Mouse (Mus musculus): ENCODE measurements around the gene Ccdc114.
"Not testable (repeated sequence)": the region's sequence is repeated elsewhere in the genome, so short reads cannot be mapped to it uniquely, and the experiment has no call there.

Ccdc114 gene

DNA sequence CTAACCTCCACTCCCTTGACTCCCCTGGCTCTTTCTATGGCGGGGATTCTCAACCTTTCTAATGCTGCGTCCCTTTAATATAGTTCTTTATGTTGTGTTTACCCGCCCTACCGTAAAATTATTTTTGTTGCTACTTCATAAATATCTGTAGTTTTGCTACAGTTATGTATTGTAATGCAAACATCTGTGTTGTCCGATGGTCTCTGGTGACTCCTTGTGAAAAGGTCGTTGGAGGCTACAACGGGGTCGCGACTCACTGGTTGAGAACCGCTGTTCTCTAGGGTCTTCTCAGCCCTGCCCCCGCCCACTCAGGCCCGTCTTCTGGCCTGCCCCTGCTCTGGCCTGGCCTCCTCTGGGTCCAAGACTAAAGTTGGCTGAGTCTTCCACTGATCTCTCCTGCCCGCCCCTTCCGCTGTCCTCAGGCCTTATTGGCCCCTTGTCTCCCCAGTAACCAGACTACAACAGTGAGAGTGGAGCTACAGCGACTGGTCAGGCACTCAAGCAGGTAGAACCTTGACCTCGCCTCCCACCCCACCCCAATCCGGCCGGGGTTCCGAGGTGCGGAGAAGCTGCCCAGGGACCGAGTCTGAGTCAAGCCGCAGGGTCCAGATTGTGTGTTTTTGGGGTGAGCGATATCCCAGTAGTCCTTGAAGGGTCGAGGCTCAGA lies at the start of gene Ccdc114:
Gene Ccdc114 (plus strand): TSS at position 311 of the 667 bp plus-strand sequence.
- peak; percentile 68 for DNase-seq

DNA sequence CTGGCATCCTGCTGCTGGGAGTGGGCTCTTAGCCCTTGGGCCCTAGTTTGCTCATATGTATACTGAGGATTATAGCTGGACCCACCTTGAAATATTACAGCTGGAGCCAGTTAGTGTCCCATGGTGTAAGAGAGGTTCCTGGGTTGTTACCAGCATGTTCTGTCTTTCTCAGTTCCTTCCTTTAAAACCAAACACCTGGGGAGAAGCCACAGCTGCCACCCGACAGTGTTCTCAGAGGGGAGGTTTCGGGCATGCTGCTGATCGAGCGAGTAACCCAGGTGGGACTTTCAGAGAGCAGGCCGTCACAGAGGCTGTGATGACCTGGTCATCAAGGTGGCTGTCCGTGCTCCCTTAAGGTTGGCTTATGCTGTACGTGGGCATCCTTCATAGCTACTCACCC lies 47.0 kb upstream of the Ccdc114 start:
- DNase-seq = no peak

DNA sequence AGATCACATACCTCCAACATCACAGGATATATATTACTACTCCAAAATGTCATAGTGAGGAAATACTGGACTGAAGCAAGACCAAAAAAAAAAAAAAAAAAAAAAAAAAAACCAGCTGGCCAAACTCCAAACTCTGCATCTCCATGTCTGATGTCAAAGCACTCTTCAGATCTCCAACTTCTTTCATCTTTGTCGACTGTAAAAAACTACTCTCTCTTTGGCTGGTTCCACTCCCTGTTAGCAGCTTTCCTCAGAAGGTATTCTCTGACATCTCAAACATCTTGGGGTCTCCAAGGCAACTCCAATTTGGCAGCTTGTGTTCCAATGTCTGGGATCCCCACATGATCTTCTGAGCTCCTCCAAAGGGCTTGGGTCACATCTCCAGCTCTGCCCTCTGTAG lies 45.6 kb upstream of the Ccdc114 start, which contains the start of gene Grin2d:
Gene Grin2d (minus strand): TSS at position 101 of the 400 bp plus-strand sequence.
- not testable (repeated sequence) for DNase-seq

DNA sequence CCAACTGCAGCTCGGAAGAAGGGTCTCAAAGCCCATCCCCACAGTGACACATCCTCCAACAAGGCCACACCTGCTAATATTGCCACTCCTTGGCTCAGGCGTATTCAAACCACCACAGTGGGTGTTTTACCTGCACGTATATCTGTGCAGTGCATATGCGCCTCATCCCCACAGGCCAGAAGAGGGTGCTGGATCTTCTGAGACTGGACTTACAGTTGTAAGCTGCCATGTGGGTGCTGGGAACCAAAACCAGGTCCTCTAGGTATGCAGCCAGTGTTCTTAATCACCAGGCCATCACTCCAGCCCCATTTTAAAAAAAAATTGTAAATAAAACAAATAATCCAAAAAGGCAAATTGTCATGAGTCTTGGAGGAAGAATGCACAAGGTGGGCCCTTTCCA lies 43.3 kb upstream of the Ccdc114 start:
- no peak for DNase-seq

DNA sequence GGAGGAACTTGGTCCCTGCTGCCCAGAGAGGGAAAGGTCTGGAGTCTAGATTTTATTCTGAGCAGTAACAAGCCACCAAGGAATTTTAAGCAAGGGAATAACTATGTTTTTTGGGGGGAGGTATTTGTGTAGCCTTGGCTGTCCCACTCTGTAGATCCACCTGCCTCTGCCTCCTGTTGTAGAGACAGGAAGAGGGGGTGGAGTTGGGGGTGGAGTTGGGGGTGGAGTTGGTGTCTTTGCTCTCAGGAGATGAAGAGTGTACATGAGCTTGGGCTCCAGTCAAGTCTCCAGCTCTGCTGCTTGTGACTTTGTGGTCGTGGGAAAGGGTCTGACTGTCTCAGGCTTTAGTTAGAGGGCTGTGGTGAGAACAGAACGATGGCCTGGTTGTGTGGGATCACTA lies 42.9 kb upstream of the Ccdc114 start:
- no peak for DNase-seq

DNA sequence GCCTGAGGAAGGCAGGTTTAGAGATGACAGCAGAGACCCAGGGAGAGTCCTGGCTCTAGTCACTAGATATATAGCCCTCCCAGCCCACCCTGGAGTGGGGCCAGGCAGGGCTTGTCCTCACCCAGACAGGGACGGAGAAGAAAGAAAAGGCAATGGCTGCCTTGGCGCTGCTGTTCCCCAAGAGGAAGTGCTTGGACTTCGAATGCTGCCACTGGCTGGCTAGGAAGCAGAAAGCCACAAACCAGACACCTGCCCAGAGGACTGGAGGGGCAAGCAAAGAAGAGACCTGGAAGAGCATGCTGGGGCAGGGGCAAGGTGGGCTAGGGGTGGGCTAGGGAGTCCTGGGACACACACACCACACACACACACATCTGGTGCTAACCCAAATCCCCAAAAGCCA lies 36.6 kb upstream of the Ccdc114 start:
- no peak for DNase-seq

DNA sequence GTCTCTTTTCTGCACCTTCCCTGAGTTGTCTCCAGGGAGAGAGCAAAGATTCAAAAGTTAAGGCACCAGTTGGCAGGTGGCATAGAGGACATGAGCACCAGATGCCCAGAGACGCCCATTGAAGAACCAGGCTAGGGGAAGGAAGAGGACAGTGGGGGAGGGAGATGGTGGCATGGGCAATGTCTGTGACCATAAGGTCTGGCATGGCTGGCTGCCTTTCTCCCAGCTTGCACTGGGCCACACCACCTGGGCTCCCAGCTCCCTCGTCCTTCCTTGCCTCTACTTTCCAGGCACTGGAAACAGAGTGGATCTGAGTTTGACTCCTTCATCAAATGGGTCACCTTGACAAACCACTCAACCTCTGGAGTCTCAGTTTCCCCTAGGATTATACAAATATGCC lies 31.2 kb upstream of the Ccdc114 start:
- DNase-seq = no peak

DNA sequence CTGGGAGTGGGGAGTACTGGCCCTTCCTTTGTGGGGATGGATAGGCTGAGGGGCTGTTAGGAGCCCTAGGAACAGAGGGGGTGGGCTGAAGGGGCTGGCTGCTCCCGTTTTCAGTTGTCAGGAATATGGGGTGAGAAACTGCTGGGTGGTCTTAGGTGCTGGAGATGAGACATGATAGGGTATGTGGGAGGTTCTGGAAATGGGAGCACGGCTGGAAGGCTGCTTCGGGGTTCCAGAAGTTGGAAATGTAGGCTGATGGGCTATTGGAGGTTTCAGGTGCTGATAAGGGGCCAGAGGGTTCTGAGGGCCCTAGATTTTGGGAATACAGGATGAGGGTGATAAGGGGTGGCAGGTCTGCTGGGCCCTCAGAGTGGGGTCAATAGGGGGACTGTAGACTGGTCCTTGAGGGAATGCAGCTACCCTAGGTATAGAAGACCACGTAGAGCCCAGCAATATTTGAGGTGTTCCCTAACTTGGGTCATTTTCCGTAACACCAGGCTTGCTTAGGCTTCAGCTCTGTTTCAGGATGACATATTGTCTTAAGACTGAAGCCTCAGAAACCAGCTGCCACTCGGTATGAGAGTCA lies 27.8 kb upstream of the Ccdc114 start:
- DNase-seq = no peak

DNA sequence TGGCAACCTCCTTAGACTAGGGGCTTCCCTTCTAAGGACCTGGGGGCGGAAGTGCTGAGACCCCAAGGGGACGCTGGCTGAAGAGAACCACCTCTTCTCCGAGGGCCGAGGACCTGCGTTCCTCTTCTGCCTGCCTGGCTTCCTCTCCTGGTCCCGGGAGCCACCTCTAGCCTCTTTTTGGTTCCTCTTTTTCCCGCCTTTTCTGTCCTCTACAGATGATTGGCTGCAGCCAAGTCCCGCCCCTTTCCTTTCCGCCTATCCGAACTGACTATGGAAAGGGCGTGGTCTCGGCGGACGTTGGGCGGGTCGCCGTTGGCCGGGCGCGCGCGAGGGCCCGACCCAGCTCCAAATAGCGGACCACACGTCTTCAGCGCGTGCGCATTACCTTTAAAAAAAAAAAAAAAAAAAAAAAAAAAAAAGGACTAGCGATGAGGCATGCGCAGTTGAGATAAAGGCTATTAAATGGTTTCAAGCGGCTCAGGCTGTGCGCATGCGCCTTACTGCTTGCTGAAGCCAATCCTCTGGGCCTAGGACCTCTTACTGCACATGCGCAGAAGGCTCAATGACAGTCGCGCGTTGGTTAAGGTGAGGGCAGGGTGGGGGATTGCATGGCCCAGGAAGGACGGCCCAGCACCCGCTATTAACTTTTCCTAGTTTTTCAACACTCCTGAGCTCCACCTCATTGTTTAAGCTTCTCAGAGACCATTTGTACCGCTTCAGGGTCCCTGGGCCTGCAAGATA lies 27.2 kb upstream of the Ccdc114 start, which contains the start of the genes Syngr4 and Tmem143:
Gene Syngr4 (minus strand): TSS at position 198 of the 741 bp plus-strand sequence.
Gene Tmem143 (plus strand): TSS at position 425 of the 741 bp plus-strand sequence.
- peak; percentile 98 for DNase-seq

DNA sequence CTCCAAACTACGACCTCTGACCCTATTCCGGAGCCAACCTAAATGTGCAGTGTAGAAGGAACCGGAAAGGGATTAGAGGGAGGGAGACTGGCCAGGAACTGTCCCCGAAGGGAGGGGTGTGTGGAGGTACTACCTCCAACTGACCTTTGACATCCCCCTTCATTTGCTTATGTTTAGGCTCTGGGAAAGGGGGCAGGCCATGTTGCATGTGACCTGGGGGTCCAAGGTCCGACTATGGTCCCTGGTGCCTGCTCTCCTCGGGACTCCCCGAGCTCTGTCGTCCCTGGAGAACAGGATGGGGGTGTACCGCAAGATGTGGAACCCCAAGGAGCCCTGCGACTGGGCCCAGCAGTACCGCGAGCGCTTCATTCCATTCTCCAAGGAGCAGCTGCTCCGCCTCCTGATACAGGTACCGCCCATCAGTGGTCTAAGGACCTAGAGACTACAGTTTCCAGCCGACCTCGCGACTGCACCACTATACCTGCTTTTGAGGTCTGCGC lies 26.6 kb upstream of the Ccdc114 start:
- peak; percentile 70 for DNase-seq

DNA sequence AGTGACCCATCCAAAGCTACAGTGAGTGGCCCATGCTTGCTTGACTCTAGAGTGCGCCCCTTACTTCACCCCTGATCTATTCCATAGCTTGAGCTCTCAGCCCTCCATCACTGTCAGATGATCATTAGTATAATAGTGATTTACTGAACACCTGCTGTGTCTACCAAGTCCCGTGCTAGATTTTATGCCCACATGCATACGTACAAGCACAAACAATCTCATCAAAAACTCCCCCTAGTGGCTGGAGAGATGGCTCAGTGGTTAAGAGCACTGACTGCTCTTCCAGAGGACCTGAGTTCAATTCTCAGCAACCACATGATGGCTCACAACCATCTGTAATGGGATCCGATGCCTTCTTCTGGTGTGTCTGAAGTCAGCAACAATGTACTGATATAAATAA lies 25.7 kb upstream of the Ccdc114 start:
- peak; percentile 63 for DNase-seq

DNA sequence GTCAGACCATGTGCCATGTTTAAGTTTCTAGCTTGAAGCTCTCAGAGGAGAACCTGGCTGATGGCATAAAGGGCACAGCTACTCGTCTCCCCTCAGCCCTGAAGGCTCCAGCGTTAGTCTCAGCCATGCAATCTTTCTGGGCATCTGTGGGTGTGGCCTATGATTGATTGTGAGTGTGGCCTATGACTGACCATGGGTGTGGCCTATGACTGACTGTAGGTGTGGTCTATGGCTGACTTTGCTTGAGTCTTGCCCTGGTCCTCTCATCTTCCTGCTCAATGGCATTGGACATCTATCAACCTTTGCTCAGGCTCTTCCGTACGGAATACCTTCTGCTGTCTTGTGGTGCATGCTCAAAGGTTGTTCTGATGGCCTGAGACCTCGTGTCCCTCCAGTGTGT lies 22.3 kb upstream of the Ccdc114 start:
- DNase-seq = peak; percentile 56

DNA sequence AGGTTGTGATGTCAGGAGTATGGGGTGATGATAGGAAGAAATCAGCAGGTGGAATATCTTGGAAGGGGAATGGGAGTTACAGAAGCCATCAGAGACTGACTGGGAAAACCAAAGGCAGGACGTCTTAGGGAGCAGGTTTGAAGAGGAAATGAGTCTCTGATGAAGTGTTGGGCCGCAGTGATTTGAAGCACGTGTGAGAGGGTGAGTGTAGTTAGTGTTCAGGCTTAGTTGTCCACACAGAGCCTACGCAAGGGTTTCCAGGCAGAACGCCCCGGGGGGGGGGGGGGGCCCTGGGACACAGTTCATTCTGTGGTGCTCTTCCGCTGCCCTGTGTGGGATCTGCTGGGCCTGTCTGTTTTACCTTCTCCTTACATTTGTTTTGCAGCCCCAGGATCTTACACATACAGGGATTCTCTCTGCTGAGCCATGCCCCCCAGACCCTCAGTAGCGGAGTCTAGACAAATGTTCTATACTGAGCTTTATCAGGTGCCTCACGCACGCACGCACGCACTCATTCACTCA lies 21.3 kb upstream of the Ccdc114 start:
- peak; percentile 47 for DNase-seq

DNA sequence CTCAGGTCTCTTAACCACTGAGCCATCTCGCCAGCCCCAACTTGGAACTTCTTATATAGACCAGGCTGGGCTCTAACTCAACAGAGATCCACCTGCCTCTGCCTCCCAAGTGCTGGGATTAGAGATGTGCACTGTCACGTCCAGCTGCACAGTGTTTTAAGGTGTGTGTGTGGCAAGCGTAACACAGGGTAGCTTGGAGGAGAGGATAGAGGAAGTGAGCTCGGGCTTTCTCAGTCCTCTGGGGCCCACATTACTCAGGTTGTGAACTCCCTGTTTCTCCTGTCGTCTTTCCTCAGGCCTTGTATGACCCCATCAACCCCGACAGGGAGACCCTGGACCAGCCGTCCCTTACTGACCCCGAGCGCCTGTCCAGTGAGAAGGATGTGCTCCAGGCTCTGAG lies 17.2 kb upstream of the Ccdc114 start:
- DNase-seq = no peak

DNA sequence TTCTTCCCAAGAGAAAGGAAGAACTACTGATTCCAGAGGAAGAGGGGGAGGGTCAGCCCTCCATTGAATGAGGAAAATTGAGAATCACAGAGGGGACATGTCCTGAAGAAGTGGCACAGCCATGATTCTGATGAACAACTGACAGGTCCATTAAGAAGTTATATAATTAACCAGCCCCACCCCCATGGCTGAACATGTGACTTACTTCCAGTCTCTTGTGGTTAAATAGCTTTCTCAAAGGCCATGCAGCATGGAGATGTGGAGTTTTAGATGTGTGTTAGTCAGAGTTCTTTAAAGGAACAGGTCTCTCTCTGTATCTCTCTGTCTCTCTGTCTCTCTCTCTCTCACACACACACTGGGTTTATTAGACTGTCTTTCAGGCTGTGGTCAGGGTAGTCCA lies 15.5 kb upstream of the Ccdc114 start:
- DNase-seq = no peak

DNA sequence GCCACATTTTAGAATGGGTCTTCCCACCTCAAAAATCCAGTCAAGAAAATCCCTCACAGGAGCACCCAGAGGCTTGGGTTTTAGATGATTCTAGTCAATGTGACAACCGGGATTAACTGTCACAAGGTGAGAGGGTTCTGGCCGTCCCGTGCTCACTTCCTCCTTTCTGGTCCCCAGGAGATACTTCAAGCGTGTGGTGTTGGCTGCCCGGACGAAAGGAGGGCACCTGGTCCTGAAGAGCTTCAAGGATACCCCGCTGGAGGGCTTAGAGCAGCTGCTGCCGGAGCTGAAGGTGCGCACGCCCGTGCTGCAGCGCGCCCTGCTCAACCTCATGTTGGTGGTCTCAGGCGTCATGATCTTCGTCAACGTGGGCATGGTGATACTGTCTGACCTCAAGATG lies 14.7 kb upstream of the Ccdc114 start:
- no peak for DNase-seq

DNA sequence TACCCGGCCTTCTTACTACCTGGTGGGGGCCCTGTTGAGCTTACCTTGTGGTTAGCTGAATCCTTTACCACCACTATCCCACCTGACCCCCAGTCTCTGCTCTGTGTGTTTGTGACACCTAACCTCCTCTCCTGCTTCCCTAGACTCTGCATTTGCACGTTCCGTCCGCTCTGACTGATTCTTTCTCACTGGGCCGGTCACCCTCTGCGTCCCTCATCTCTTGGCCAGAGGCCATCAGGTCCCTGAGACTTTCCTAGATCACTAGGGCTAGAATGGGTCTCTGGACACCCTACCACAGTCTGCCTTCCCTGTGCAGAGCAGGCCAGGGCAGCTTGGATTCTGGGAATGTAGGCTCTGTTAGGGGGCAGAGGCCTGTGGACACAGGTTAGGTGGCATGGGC lies 9.8 kb upstream of the Ccdc114 start:
- no peak for DNase-seq

DNA sequence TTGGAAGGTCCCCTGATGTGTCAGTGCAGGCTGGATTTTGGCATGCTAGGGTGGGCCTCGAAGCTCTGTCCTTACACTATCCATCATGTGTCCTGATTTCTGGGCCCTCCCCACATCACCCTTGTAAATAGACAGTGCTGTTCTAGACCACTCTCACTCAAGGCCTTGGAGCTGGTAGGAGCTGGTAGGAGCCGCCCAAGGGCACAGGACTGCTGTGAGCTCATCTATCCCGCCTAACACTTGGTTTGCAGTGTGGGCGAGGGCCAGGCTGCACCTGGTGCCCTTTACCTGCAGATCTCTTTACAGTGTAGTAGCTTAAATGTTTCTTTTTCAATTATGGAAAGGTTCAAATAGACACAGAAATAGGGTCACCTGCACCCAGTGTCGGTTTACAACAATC lies 8.9 kb upstream of the Ccdc114 start:
- DNase-seq = no peak

DNA sequence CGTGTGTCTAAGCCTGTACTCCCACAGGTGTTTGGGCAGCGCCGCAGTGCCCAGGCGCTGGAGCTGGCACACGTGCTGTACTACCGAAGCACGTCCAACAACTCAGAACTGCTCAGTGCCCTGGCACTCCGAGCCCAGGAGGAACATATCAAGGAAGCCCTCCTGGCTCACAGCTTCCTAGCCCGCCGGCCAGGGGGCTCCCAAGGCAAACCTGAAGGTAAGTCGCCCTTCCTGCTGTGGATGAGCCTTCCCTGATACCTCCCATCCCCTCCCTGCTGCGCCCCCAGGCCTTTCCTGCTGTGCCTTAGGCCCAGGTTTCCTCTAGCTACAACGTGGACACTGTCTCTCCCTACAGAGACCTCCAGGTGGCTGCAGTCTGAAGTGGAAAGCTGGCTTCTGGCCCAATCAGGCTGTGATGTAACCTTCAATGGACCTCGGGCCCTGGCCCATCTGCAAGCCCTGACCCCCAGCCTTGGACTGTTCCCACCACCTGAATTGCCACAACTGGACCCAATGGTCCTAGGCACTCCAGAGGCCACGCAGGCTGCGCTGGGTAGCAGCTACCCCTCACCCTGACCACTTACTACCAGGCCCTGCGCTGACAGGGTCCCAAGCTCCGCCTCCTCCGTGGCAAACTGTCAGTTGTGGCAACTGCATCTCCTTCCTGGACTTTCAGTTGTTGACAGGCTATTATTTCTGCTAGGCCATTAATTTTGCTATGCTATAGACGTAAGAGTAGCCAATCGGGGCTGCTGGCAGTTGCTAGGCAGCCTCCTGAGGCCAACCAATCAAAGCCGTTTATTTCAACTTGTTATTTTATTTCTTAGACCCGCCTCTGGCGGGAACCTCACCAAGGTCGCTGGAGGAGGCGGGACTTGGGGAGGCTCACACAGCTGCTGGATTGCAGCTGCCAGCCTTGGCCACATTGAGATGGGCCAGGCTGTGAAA lies 7.5 kb upstream of the Ccdc114 start:
- peak; percentile 92 for DNase-seq

DNA sequence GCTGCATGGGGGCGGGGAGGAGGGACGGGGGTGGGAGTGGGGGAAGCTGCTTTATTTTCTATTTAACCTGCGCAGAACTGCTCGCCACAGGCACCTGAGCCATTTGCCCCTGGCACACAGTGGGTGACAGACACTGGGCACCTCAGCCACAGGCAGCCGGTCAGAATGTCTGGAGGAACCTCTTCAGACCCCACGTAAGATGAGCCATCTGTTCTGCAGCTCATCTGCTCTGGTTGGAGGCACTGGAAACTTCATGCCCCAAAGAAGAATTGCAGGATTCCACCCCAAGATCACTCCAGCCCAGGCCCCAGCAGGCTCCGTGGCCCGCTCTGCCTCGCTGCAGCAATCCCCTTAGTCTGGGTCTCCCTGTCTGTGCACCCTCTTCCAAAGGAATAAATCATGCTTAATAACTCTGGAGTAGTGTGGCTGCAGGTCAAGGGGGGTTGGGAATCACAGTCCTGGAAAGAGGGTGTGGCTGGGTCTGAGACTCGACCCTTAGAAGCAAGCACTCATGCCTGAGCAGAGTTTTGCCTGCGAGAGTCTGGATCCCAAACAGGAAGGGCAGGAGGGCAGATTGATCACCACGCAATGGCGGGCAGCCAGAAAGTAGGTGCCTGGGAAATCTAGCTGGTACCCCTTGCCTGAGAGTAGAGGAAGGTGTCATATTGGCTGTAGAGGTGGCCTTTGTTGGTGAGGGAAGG lies 6.7 kb upstream of the Ccdc114 start:
- no peak for DNase-seq

DNA sequence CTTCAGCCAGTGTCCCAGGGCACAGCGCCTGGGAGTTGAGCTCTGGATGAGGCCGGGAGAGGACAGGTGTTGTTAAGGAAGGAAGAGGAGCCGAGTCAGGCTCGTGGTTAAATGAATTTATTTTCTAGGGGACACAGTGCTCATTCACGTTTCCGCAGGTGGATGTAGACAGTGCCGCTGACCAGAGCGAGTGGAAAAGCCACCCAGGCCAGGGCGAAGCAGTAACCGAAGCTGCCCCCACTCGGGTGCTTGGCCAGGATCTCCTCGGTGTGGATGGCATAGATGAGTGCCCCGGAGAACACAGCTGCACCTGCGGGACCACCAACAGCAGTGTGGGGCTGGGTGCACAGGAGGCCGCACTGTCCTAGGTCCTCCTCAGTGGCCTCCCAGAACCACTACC lies 5.9 kb upstream of the Ccdc114 start:
- no peak for DNase-seq

Data from embryo, embryonic 11 days (tissue).